12 mouse cellular contexts compared by ENCODE assay signal in genomic region chr14:71249387-71249965, GRCm38 (mm10).
DNase-seq lines count a peak whose midpoint lies in the region; ATAC-seq lines count a peak whose summit lies in the region.
"Had no signal": no experiment of that assay in that cellular context is flagged by ENCODE, and none has a peak within 500 bp of the region (broad histone marks: within the 10 kb centered on the region; RNA-seq: fewer than 3 reads in every experiment).

No protein-coding gene starts in this region.

- H3K4me1 ChIP-seq in neural tube, embryonic 11.5 days (ENCODE audit: control insufficient read depth, insufficient read depth, low read length): no peaks in the 10 kb centered on the region
- no peaks in the 10 kb centered on the region for H3K4me1 ChIP-seq in liver, embryonic 15.5 days (replicated peaks)

- intact Hi-C loops in gastrocnemius, postnatal 36 days (cut with DNase I): no loop called here

- ATAC-seq in cerebellum, adult (ENCODE audit: insufficient number of reproducible peaks, low FRiP score, low TSS enrichment): no peak
- ATAC-seq in neural tube, embryonic 11.5 days (ENCODE audit: insufficient read depth, low FRiP score, low TSS enrichment): no peak; the same call in 1 of the 2 replicates
- 0 out of 2 replicates have a peak, but pooled peaks have one; percentile 40 for ATAC-seq in liver, embryonic 15.5 days (ENCODE audit: insufficient read depth)

- no peak overlapping the region for H3K4me3 ChIP-seq in neural tube, embryonic 11.5 days (ENCODE audit: low read depth, low read length)
- H3K4me3 ChIP-seq in liver, embryonic 15.5 days (replicated peaks): no peak overlapping the region

- no peak overlapping the region for H3K27ac ChIP-seq in neural tube, embryonic 11.5 days (ENCODE audit: low read depth, low read length)
- no peak overlapping the region for H3K27ac ChIP-seq in liver, embryonic 15.5 days (replicated peaks)
- H3K27ac ChIP-seq: stomach, postnatal 0 days had no signal

- WGBS in neural tube, embryonic 11.5 days: 56% methylated on average over 7 of the region's 7 CpGs
- WGBS in liver, embryonic 15.5 days (ENCODE audit: insufficient replicate concordance): 17% methylated on average over 7 of the region's 7 CpGs

- peak; percentile 4 for DNase-seq in cerebellum, adult 9-11 months
- peak; percentile 18 for DNase-seq in neural tube, embryonic 11.5 days (ENCODE audit: low spot score)
- no peak for DNase-seq in neural tube, embryonic 10.5 days (ENCODE audit: extremely low spot score, low spot score)
- peak; percentile 36 for DNase-seq in retina, postnatal 1 day
- no peak for DNase-seq in gastrocnemius, postnatal 36 days
- no peak for DNase-seq in kidney, adult 11 months
- DNase-seq: heart, adult 18-20 months; layer of hippocampus, postnatal 36 days had no signal

- no peaks in the 10 kb centered on the region for H3K36me3 ChIP-seq in neural tube, embryonic 11.5 days (ENCODE audit: control insufficient read depth, insufficient read depth, low read length)
- H3K36me3 ChIP-seq in liver, embryonic 15.5 days (replicated peaks): no peaks in the 10 kb centered on the region
- H3K36me3 ChIP-seq: G1E had no signal

- no peaks in the 10 kb centered on the region for H3K27me3 ChIP-seq in neural tube, embryonic 11.5 days (ENCODE audit: control insufficient read depth, insufficient read depth, low read length)
- H3K27me3 ChIP-seq in liver, embryonic 15.5 days: no peaks in the 10 kb centered on the region

- no peak overlapping the region for H3K9ac ChIP-seq in neural tube, embryonic 11.5 days (ENCODE audit: low read length)
- no peak overlapping the region for H3K9ac ChIP-seq in liver, embryonic 15.5 days

- no peaks in the 10 kb centered on the region for H3K9me3 ChIP-seq in neural tube, embryonic 11.5 days (ENCODE audit: control insufficient read depth, low read length)
- H3K9me3 ChIP-seq in liver, embryonic 15.5 days (replicated peaks): no peaks in the 10 kb centered on the region

- no peak overlapping the region for H3K4me2 ChIP-seq in neural tube, embryonic 11.5 days (ENCODE audit: low read depth)
- H3K4me2 ChIP-seq in liver, embryonic 15.5 days: no peak overlapping the region

Comparison
In these comparisons a context has a peak if more than half of its experiments do, and no peak if none do; other contexts are left out.
1. DNase-seq: peak in cerebellum, adult 9-11 months (single experiment), neural tube, embryonic 11.5 days (single experiment) and retina, postnatal 1 day (single experiment); none in neural tube, embryonic 10.5 days (single experiment), gastrocnemius, postnatal 36 days (0 of 2) and kidney, adult 11 months (single experiment).